Mouse (Mus musculus): Measurements from ENCODE around the gene BC025920. TPM values are rescaled to one million over a fixed set of nuclear protein-coding genes. Genes with fewer than 3 reads are reported as not detected.

BC025920 gene
- polyA plus RNA-seq, 1 experiment from 2014 or later: 0.63 TPM

Other genes starting within 250 kb of the BC025920 start
- 4.7 and 5.9 TPM in 2 replicates for gene Mfsd12, start 248.8 kb upstream of the BC025920 start, polyA plus RNA-seq (2014; fragmentation: Nextera tagmentation; extraction: Ambion mirVana)
- gene 4930404N11Rik, start 240.5 kb upstream of the BC025920 start, polyA plus RNA-seq (2014; fragmentation: Nextera tagmentation; extraction: Ambion mirVana): 0.21 and 0.45 TPM in 2 replicates
- 107 and 119 TPM in 2 replicates for gene Fzr1, start 227.8 kb upstream of the BC025920 start, polyA plus RNA-seq (2014; fragmentation: Nextera tagmentation; extraction: Ambion mirVana)
- gene Dohh, start 221.8 kb upstream of the BC025920 start, polyA plus RNA-seq (2014; fragmentation: Nextera tagmentation; extraction: Ambion mirVana): 53.7 and 55.7 TPM in 2 replicates
- gene Gm48551, start 221.8 kb upstream of the BC025920 start, polyA plus RNA-seq (2014; fragmentation: Nextera tagmentation; extraction: Ambion mirVana): 2.1 and 2.8 TPM in 2 replicates
- gene Gm48552, start 217.3 kb upstream of the BC025920 start, polyA plus RNA-seq (2014; fragmentation: Nextera tagmentation; extraction: Ambion mirVana): 0.40 and 1.0 TPM in 2 replicates
- 3.4 and 3.5 TPM in 2 replicates for gene Smim24, start 213.2 kb upstream of the BC025920 start, polyA plus RNA-seq (2014; fragmentation: Nextera tagmentation; extraction: Ambion mirVana)
- gene Nfic, start 150.6 kb upstream of the BC025920 start, polyA plus RNA-seq (2014; fragmentation: Nextera tagmentation; extraction: Ambion mirVana): 16.7 and 18.7 TPM in 2 replicates
- gene Celf5, start 123.6 kb upstream of the BC025920 start, polyA plus RNA-seq (2014; fragmentation: Nextera tagmentation; extraction: Ambion mirVana): 0.33 and 0.77 TPM in 2 replicates
- gene Ncln, start 109.9 kb upstream of the BC025920 start, polyA plus RNA-seq (2014; fragmentation: Nextera tagmentation; extraction: Ambion mirVana): 60.3 and 66.8 TPM in 2 replicates
- gene S1pr4, start 106.1 kb upstream of the BC025920 start, polyA plus RNA-seq (2014; fragmentation: Nextera tagmentation; extraction: Ambion mirVana): 0.10 and 0.43 TPM in 2 replicates
- 0.99 and 1.1 TPM in 2 replicates for gene Gna15, start 82.0 kb upstream of the BC025920 start, polyA plus RNA-seq (2014; fragmentation: Nextera tagmentation; extraction: Ambion mirVana)
- 80.3 and 82.1 TPM in 2 replicates for gene Gna11, start 61.1 kb upstream of the BC025920 start, polyA plus RNA-seq (2014; fragmentation: Nextera tagmentation; extraction: Ambion mirVana)
- gene Aes, start 46.8 kb upstream of the BC025920 start, polyA plus RNA-seq (2014; fragmentation: Nextera tagmentation; extraction: Ambion mirVana): 259 and 343 TPM in 2 replicates
- gene Tle2, start 31.7 kb upstream of the BC025920 start, polyA plus RNA-seq (2014; fragmentation: Nextera tagmentation; extraction: Ambion mirVana): 13.7 and 18.4 TPM in 2 replicates
- gene Tle6, start 5.2 kb upstream of the BC025920 start, polyA plus RNA-seq (2014; fragmentation: Nextera tagmentation; extraction: Ambion mirVana): 11.1 and 11.6 TPM in 2 replicates
- 46.2 and 46.5 TPM in 2 replicates for gene Sirt6, start 21.5 kb downstream of the BC025920 start, polyA plus RNA-seq (2014; fragmentation: Nextera tagmentation; extraction: Ambion mirVana)
- gene Ankrd24, start 22.3 kb downstream of the BC025920 start, polyA plus RNA-seq (2014; fragmentation: Nextera tagmentation; extraction: Ambion mirVana): 4.3 and 5.5 TPM in 2 replicates
- gene Gm10778, start 42.8 kb downstream of the BC025920 start, polyA plus RNA-seq (2014; fragmentation: Nextera tagmentation; extraction: Ambion mirVana): 5.5 and 6.2 TPM in 2 replicates
- gene Zfp433, start 98.6 kb downstream of the BC025920 start, polyA plus RNA-seq (2014; fragmentation: Nextera tagmentation; extraction: Ambion mirVana): 17.2 and 17.3 TPM in 2 replicates
- 10.6 and 11.9 TPM in 2 replicates for gene Gm3055, start 164.9 kb downstream of the BC025920 start, polyA plus RNA-seq (2014; fragmentation: Nextera tagmentation; extraction: Ambion mirVana)
- gene Gm4767, start 205.9 kb downstream of the BC025920 start, polyA plus RNA-seq (2014; fragmentation: Nextera tagmentation; extraction: Ambion mirVana): 3.2 and 4.4 TPM in 2 replicates